In genomic region chr16:76022181-76022580, GRCm38 (mm10) we compare ENCODE assay signal across 21 mouse cellular contexts. TPM values are rescaled to one million over a fixed set of nuclear protein-coding genes. Genes with fewer than 3 reads are reported as not detected.
DNase-seq lines count a peak whose midpoint lies in the region; ATAC-seq and TF ChIP-seq lines count a peak whose summit lies in the region.
"Had no signal": no experiment of that assay in that cellular context is flagged by ENCODE, and none has a peak within 500 bp of the region (broad histone marks: within the 10 kb centered on the region; RNA-seq: fewer than 3 reads in every experiment).

Gene Samsn1, minus strand, starts transcription at chr16:76022281.

- no peaks in the 10 kb centered on the region for H3K9me3 ChIP-seq in MEL (replicated peaks; ENCODE audit: insufficient read depth, low read length)
- no peaks in the 10 kb centered on the region for H3K9me3 ChIP-seq in liver, embryonic 13.5 days (replicated peaks)
- H3K9me3 ChIP-seq: heart, embryonic 10.5 days had no signal

- no peak within 1 kb of the TSS for H3K4me2 ChIP-seq in liver, embryonic 13.5 days

- TF ChIP-seq CTCF in MEL (IDR thresholded peaks at IDR 0.05 in 2 of 3, conservative IDR thresholded peaks at IDR 0.05 in 1 of 3; ENCODE audit: control insufficient read depth in 1 of 3, insufficient read depth in 1 of 3, low read depth in 2 of 3, low read length in 3 of 3, poor library complexity in 1 of 3, severe bottlenecking in 1 of 3), result no peak

- H3K27me3 ChIP-seq in MEL (ENCODE audit: control insufficient read depth in 1 of 2, insufficient read depth in 2 of 2, low read length in 2 of 2), result no peaks in the 10 kb centered on the region
- H3K27me3 ChIP-seq in liver, embryonic 13.5 days, result no peaks in the 10 kb centered on the region

- WGBS in liver, embryonic 13.5 days (ENCODE audit: insufficient replicate concordance), result 77% methylated on average over 7 of the region's 7 CpGs

- H3K27ac ChIP-seq in MEL (ENCODE audit: control insufficient read depth, low read depth, low read length), result no peak within 1 kb of the TSS
- H3K27ac ChIP-seq in liver, embryonic 13.5 days, result no peak within 1 kb of the TSS
- H3K27ac ChIP-seq: heart, embryonic 10.5 days; stomach, postnatal 0 days had no signal

- no peaks in the 10 kb centered on the region for H3K79me2 ChIP-seq in MEL (ENCODE audit: control insufficient read depth, insufficient read depth, low read length, poor library complexity)

- no peak within 1 kb of the TSS for H3K9ac ChIP-seq in MEL (ENCODE audit: control insufficient read depth, low read depth, low read length, poor library complexity, severe bottlenecking)
- H3K9ac ChIP-seq in liver, embryonic 13.5 days, result no peak within 1 kb of the TSS

- TF ChIP-seq EP300 in MEL (IDR thresholded peaks at IDR 0.05; ENCODE audit: low read depth in 1 of 2, low read length in 2 of 2), result no peak

- no peak for DNase-seq in MEL (ENCODE audit: low read depth, low spot score)
- DNase-seq in liver, embryonic 13.5 days, result no peak
- no peak for DNase-seq in lung, adult 18-20 months
- DNase-seq in urinary bladder, adult 2 months (ENCODE audit: low spot score), result no peak
- no peak for DNase-seq in urinary bladder, postnatal 10 days (ENCODE audit: low spot score)
- DNase-seq: adrenal gland, postnatal 36 days; cerebellum, adult 2 months; cerebellum, postnatal 36 days; gastrocnemius, postnatal 36 days; kidney, adult 18-20 months; kidney, postnatal 10 days; layer of hippocampus, postnatal 36 days; left cerebral cortex, postnatal 4 days; thymus, postnatal 14 days had no signal

- ATAC-seq in common myeloid progenitor, adult 5-6 weeks (replicated peaks; ENCODE audit: low read depth, poor library complexity, severe bottlenecking), result no peak
- ATAC-seq in liver, embryonic 13.5 days (ENCODE audit: low read depth), result no peak
- ATAC-seq in monocyte, adult 5-6 weeks (replicated peaks; ENCODE audit: insufficient number of reproducible peaks, low FRiP score, low TSS enrichment, poor library complexity, severe bottlenecking), result no peak
- ATAC-seq: forebrain, embryonic 16.5 days; lung, postnatal 0 days had no signal

- TF ChIP-seq RAD21 in MEL (IDR thresholded peaks at IDR 0.05; ENCODE audit: low read depth, low read length), result no peak

- H3K36me3 ChIP-seq in MEL (ENCODE audit: control insufficient read depth in 1 of 2, insufficient read depth in 2 of 2, low read length in 2 of 2), result no peaks in the 10 kb centered on the region
- H3K36me3 ChIP-seq in liver, embryonic 13.5 days, result no peaks in the 10 kb centered on the region
- H3K36me3 ChIP-seq: heart, embryonic 10.5 days had no signal

- no peaks in the 10 kb centered on the region for H3K4me1 ChIP-seq in MEL (ENCODE audit: control insufficient read depth in 1 of 2, insufficient read depth in 2 of 2, low read length in 2 of 2)
- no peaks in the 10 kb centered on the region for H3K4me1 ChIP-seq in liver, embryonic 13.5 days (replicated peaks)
- H3K4me1 ChIP-seq: heart, embryonic 10.5 days had no signal

- no peak within 1 kb of the TSS for H3K4me3 ChIP-seq in MEL (ENCODE audit: control insufficient read depth in 1 of 2, insufficient read depth in 1 of 2, low read depth in 2 of 2, low read length in 2 of 2)
- H3K4me3 ChIP-seq in liver, embryonic 13.5 days (replicated peaks), result no peak within 1 kb of the TSS
- H3K4me3 ChIP-seq: erythroblast, embryonic 14.5 days; heart, embryonic 10.5 days had no signal

- TF ChIP-seq POLR2A in MEL (IDR thresholded peaks at IDR 0.05; ENCODE audit: control insufficient read depth in 1 of 2, insufficient read depth in 1 of 2, low read depth in 1 of 2, low read length in 2 of 2, poor library complexity in 1 of 2), result no peak

TF ChIP-seq in MEL, 35 proteins besides CTCF, POLR2A, EP300 and RAD21:
- TF ChIP-seq NELFE (IDR thresholded peaks at IDR 0.05; ENCODE audit: low read depth, low read length), result no peak
- TF ChIP-seq ZKSCAN1 (IDR thresholded peaks at IDR 0.05; ENCODE audit: low read depth, low read length), result no peak
- no peak for TF ChIP-seq CHD2 (IDR thresholded peaks at IDR 0.05; ENCODE audit: low read length)
- no peak for TF ChIP-seq POLR2AphosphoS2 (IDR thresholded peaks at IDR 0.05; ENCODE audit: low read length)
- no peak for TF ChIP-seq USF2 (IDR thresholded peaks at IDR 0.05; ENCODE audit: borderline replicate concordance in 1 of 2, insufficient read depth in 1 of 2, low read depth in 1 of 2, low read length in 2 of 2)
- no peak for TF ChIP-seq MAX (IDR thresholded peaks at IDR 0.05; ENCODE audit: low read length)
- no peak for TF ChIP-seq ELF1 (IDR thresholded peaks at IDR 0.05; ENCODE audit: low read depth, low read length)
- no peak for TF ChIP-seq MYB (IDR thresholded peaks at IDR 0.05; ENCODE audit: low read depth, low read length)
- no peak for TF ChIP-seq USF1 (IDR thresholded peaks at IDR 0.05; ENCODE audit: low read depth, low read length)
- no peak for TF ChIP-seq HCFC1 (IDR thresholded peaks at IDR 0.05; ENCODE audit: low read depth, low read length)
- no peak for TF ChIP-seq MAFK (IDR thresholded peaks at IDR 0.05; ENCODE audit: borderline replicate concordance, low read depth, low read length)
- TF ChIP-seq ZNF384 (IDR thresholded peaks at IDR 0.05; ENCODE audit: low read depth, low read length), result no peak
- no peak for TF ChIP-seq MXI1 (IDR thresholded peaks at IDR 0.05; ENCODE audit: low read depth, low read length)
- TF ChIP-seq UBTF (IDR thresholded peaks at IDR 0.05; ENCODE audit: borderline replicate concordance, insufficient read depth, low read depth, low read length), result no peak

RNA-seq across cellular contexts. Expression of gene Samsn1, which starts in this region (rescaled TPM):
- total RNA-seq in MEL (2012; rRNA removed), result 55.2 and 60.8 TPM in 2 replicates
- 100 to 1,000 TPM in 1 of 2 experiments, 10 to 100 TPM in 1; 63.0 to 205 TPM for polyA plus RNA-seq in MEL (2012; ENCODE audit: insufficient read depth in 1 of 2, insufficient read length in 2 of 2, low read depth in 1 of 2, low replicate concordance in 2 of 2, missing spikeins in 1 of 2)
- 209 and 215 TPM in 2 replicates for total RNA-seq in common myeloid progenitor, adult 5-6 weeks (2017)
- polyA plus RNA-seq in liver, embryonic 13.5 days (2015; fragmentation: Nextera tagmentation; extraction: Ambion mirVana), result 13.2 and 16.3 TPM in 2 replicates
- total RNA-seq in monocyte, adult 5-6 weeks (2017), result 430 to 673 TPM (median 628 TPM) in 3 replicates
- 1.7 and 1.8 TPM in 2 replicates for polyA plus RNA-seq in urinary bladder, adult 2 months (2012; rRNA removed)
- polyA plus RNA-seq: erythroblast, embryonic 14.5 days had no signal
